Mouse (Mus musculus): ENCODE results near the gene Ttll9.

DNA sequence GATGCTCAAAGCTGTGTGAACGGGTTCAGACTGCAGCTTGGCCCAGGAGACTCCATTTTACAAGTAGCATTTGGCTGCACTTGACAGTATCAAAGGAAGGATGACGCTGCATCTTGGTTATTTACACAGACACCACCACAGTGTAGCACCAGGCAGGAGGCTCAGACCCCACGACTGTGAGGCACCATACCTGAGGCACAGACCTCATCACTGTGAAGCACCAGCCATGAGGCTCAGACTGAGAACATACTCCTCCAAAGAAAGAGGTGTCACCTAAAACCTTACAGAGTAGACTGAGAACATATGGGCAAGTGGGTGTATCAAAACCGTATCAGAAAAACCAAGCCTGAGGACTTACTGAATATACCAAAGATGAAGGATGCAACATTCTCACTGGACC, 60.6 kb downstream of the Ttll9 start:
- no peak for TF ChIP-seq POLR2A (IDR thresholded peaks at IDR 0.05; ENCODE audit: borderline replicate concordance, insufficient read depth, low read length)
- TF ChIP-seq CTCF (IDR thresholded peaks at IDR 0.05; ENCODE audit: borderline replicate concordance, insufficient read depth, low read depth, low read length) = no peak
